12 mouse cellular contexts compared by ENCODE assay signal in the genomic region with DNA sequence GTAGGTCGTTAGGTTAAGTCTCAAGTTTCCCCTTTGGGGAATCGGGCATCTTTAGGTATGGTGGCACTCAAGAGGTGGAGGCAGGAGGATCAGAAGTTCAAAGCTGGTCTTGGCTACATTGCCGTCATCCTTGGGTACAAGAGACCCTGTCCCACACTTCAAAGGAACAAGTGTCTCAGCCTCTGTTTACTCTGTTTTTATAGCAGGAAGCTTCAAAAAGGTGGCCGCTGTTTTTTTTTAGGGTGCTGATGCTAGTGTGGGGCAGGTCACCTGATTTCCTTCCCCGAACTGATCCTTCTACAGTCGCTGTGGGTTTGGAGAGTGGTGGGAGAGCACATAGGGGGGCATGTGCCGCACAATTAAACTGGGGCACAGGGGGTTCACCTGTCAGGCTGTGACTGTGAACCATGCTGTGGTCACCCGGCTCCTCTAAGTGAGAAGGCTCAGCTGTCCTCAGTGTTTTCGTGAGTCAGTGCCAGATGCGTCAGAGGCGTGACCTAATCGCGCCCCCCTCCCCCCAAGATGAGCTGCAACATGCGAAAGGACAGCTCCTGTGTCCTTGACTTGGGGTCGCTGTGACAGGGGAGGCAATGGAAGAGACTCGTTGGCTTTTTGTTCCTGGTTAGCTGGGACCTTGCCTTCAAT. TPM values are rescaled to one million over a fixed set of nuclear protein-coding genes. Genes with fewer than 3 reads are reported as not detected.
DNase-seq lines count a peak whose midpoint lies in the region; ATAC-seq and TF ChIP-seq lines count a peak whose summit lies in the region.
"Had no signal": no experiment of that assay in that cellular context is flagged by ENCODE, and none has a peak within 500 bp of the region (broad histone marks: within the 10 kb centered on the region; RNA-seq: fewer than 3 reads in every experiment).

No protein-coding gene starts in this region.

- no peak overlapping the region for H3K4me2 ChIP-seq in lung, embryonic 15.5 days
- H3K4me2 ChIP-seq: embryonic facial prominence, embryonic 13.5 days; heart, embryonic 15.5 days; neural tube, embryonic 12.5 days had no signal

- no peaks in the 10 kb centered on the region for H3K36me3 ChIP-seq in lung, embryonic 15.5 days
- no peaks in the 10 kb centered on the region; the same call in 1 of the 2 replicates for H3K36me3 ChIP-seq in splenic B cell, adult 2 months (ENCODE audit: control insufficient read depth, insufficient read depth, low read length, poor library complexity, severe bottlenecking)
- H3K36me3 ChIP-seq: embryonic facial prominence, embryonic 13.5 days; heart, embryonic 15.5 days; neural tube, embryonic 12.5 days had no signal

- H3K27me3 ChIP-seq in lung, embryonic 15.5 days: no peaks in the 10 kb centered on the region
- H3K27me3 ChIP-seq in splenic B cell, adult 2 months (ENCODE audit: control insufficient read depth, insufficient read depth, low read length, poor library complexity, severe bottlenecking): no peaks in the 10 kb centered on the region
- H3K27me3 ChIP-seq: embryonic facial prominence, embryonic 13.5 days; heart, embryonic 15.5 days; neural tube, embryonic 12.5 days had no signal

- no peak overlapping the region for H3K27ac ChIP-seq in lung, embryonic 15.5 days
- H3K27ac ChIP-seq: embryonic facial prominence, embryonic 13.5 days; heart, embryonic 15.5 days; neural tube, embryonic 12.5 days had no signal

- 0 out of 2 replicates have a peak, but pooled peaks cover 4% of the 10 kb centered on the region for H3K4me1 ChIP-seq in lung, embryonic 15.5 days
- peaks cover 4% of the 10 kb centered on the region for H3K4me1 ChIP-seq in lung, adult 2 months (ENCODE audit: control insufficient read depth, insufficient read depth, low read length)
- H3K4me1 ChIP-seq: embryonic facial prominence, embryonic 13.5 days; neural tube, embryonic 12.5 days had no signal

- no peak overlapping the region for H3K4me3 ChIP-seq in lung, embryonic 15.5 days
- H3K4me3 ChIP-seq in lung, adult 2 months (replicated peaks; ENCODE audit: extremely low read depth, low read depth, low read length): no peak overlapping the region
- H3K4me3 ChIP-seq: embryonic facial prominence, embryonic 13.5 days; heart, embryonic 15.5 days; neural tube, embryonic 12.5 days had no signal

- 0 out of 2 replicates have a peak, but pooled peaks have one; percentile 10 for ATAC-seq in lung, embryonic 15.5 days (ENCODE audit: borderline replicate concordance, extremely low read depth, low FRiP score, low TSS enrichment)
- ATAC-seq: intestine, postnatal 0 days had no signal

- H3K9ac ChIP-seq in lung, embryonic 15.5 days: no peak overlapping the region
- H3K9ac ChIP-seq: embryonic facial prominence, embryonic 13.5 days; heart, embryonic 15.5 days; neural tube, embryonic 12.5 days had no signal

- DNase-seq in lung, adult 2 months: no peak
- peak; percentile 92 for DNase-seq in adrenal gland, adult 2 months
- DNase-seq in lung, postnatal 10 days: peak; percentile 57
- peak; percentile 68 for DNase-seq in splenic B cell, adult 2 months (ENCODE audit: low read depth, low spot score)
- DNase-seq in c-Kit-positive CD71-positive TER-119-positive erythroid progenitor cells, embryonic 14.5 days (ENCODE audit: low spot score): no peak
- no peak for DNase-seq in layer of hippocampus, adult 11-12 months (ENCODE audit: low spot score)
- DNase-seq: right cerebral cortex, postnatal 14 days had no signal

- no peaks in the 10 kb centered on the region for H3K9me3 ChIP-seq in lung, embryonic 15.5 days
- H3K9me3 ChIP-seq: embryonic facial prominence, embryonic 13.5 days; heart, embryonic 15.5 days; neural tube, embryonic 12.5 days had no signal

- no peak for TF ChIP-seq CTCF in lung, adult 2 months (IDR thresholded peaks at IDR 0.05; ENCODE audit: insufficient read depth, low read length)

- WGBS in lung, embryonic 15.5 days: 55% methylated on average over 16 of the region's 16 CpGs
- WGBS in lung, adult 2 months: 63% methylated on average over 16 of the region's 16 CpGs

- no peak for TF ChIP-seq POLR2A in lung, adult 2 months (IDR thresholded peaks at IDR 0.05; ENCODE audit: borderline replicate concordance, extremely low read depth, low read depth, low read length)

RNA-seq across cellular contexts. Expression of a gene that starts 16.6 kb away (rescaled TPM):
- 5.2 and 6.4 TPM in 2 replicates for polyA plus RNA-seq in lung, embryonic 15.5 days (2015; fragmentation: Nextera tagmentation; extraction: Ambion mirVana)
- polyA plus RNA-seq in lung, adult 2 months (2012; rRNA removed): 48.8 and 53.8 TPM in 2 replicates
- total RNA-seq in adrenal gland, adult 2 months (2021): 10 to 100 TPM; 22.4 to 23.6 TPM
- 17.4 and 20.0 TPM in 2 replicates for polyA plus RNA-seq in adrenal gland, adult 2 months (2012; rRNA removed)

RNA-seq across cellular contexts. Expression of a gene that starts 31.1 kb away (rescaled TPM):
- polyA plus RNA-seq in lung, embryonic 15.5 days (2015; fragmentation: Nextera tagmentation; extraction: Ambion mirVana): 41.0 and 45.8 TPM in 2 replicates
- 16.5 and 25.9 TPM in 2 replicates for polyA plus RNA-seq in lung, adult 2 months (2012; rRNA removed)
- 10 to 100 TPM; 22.5 to 26.3 TPM for total RNA-seq in adrenal gland, adult 2 months (2021)
- 16.8 and 21.4 TPM in 2 replicates for polyA plus RNA-seq in adrenal gland, adult 2 months (2012; rRNA removed)

RNA-seq across cellular contexts. Expression of a gene that starts 42.0 kb away (rescaled TPM):
- 0.37 and 0.67 TPM in 2 replicates for polyA plus RNA-seq in lung, embryonic 15.5 days (2015; fragmentation: Nextera tagmentation; extraction: Ambion mirVana)
- polyA plus RNA-seq in lung, adult 2 months (2012; rRNA removed): 21.0 and 24.5 TPM in 2 replicates
- 10 to 100 TPM; 44.7 to 56.3 TPM for total RNA-seq in adrenal gland, adult 2 months (2021)
- 16.3 and 19.0 TPM in 2 replicates for polyA plus RNA-seq in adrenal gland, adult 2 months (2012; rRNA removed)

RNA-seq across cellular contexts. Expression of a gene that starts 50.3 kb away (rescaled TPM):
- 223 and 224 TPM in 2 replicates for polyA plus RNA-seq in lung, embryonic 15.5 days (2015; fragmentation: Nextera tagmentation; extraction: Ambion mirVana)
- polyA plus RNA-seq in lung, adult 2 months (2012; rRNA removed): 101 and 184 TPM in 2 replicates
- total RNA-seq in adrenal gland, adult 2 months (2021): 100 to 1,000 TPM; 181 to 201 TPM
- 113 and 167 TPM in 2 replicates for polyA plus RNA-seq in adrenal gland, adult 2 months (2012; rRNA removed)

RNA-seq across cellular contexts. Expression of a gene that starts 54.4 kb away (rescaled TPM):
- polyA plus RNA-seq in lung, embryonic 15.5 days (2015; fragmentation: Nextera tagmentation; extraction: Ambion mirVana): not detected in 2 replicates
- polyA plus RNA-seq in lung, adult 2 months (2012; rRNA removed): not detected in 2 replicates
- total RNA-seq in adrenal gland, adult 2 months (2021): under 1 TPM in 1 of 2 experiments, not detected in 1; 0.21 TPM
- polyA plus RNA-seq in adrenal gland, adult 2 months (2012; rRNA removed): 0.15 TPM in 1 of 2 replicates, not detected in the other
- polyA plus RNA-seq: embryonic facial prominence, embryonic 13.5 days; intestine, postnatal 0 days had no signal

Comparison
In these comparisons a context has a peak if more than half of its experiments do, and no peak if none do; other contexts are left out.
1. DNase-seq: peak in adrenal gland, adult 2 months (single experiment), lung, postnatal 10 days (single experiment) and splenic B cell, adult 2 months (single experiment); none in lung, adult 2 months (single experiment), c-Kit-positive CD71-positive TER-119-positive erythroid progenitor cells, embryonic 14.5 days (single experiment) and layer of hippocampus, adult 11-12 months (single experiment).
2. RNA of a gene that starts 42.0 kb away (polyA plus RNA-seq): 21.0 to 24.5 TPM in lung, adult 2 months and 16.3 to 19.0 TPM in adrenal gland, adult 2 months; 0.37 to 0.67 TPM in lung, embryonic 15.5 days; every median in the first group is over 10 times any median in the second.